Mouse (Mus musculus): ENCODE results near the gene Aff4. TPM values are rescaled to one million over a fixed set of nuclear protein-coding genes. Genes with fewer than 3 reads are reported as not detected.
A peak's percentile ranks its signal among the peaks of the same experiment; 100 is the strongest.

Aff4 gene
- total and polyA plus RNA-seq, 3 experiments, result 19.8 to 50.6 (median 22.1) TPM

GRCm38 (mm10) chr11:53430670-53431346 lies 80.2 kb downstream of the Aff4 start, which contains the start of the genes Uqcrq and Gdf9 (continued):
- peak; percentile 84 for TF ChIP-seq TBP (conservative IDR thresholded peaks at IDR 0.05; ENCODE audit: low read depth, low read length)
- peak; percentile 98; the same call in 1 of the 2 replicates for TF ChIP-seq CHD1 (IDR thresholded peaks at IDR 0.05; ENCODE audit: low read depth, low read length)
- TF ChIP-seq NELFE (IDR thresholded peaks at IDR 0.05; ENCODE audit: low read depth, low read length), result peak; percentile 82
- no peak for TF ChIP-seq EP300 (IDR thresholded peaks at IDR 0.05; ENCODE audit: low read length)
- TF ChIP-seq ZKSCAN1 (IDR thresholded peaks at IDR 0.05; ENCODE audit: borderline replicate concordance, low read depth, low read length), result no peak
- no peak for TF ChIP-seq RCOR1 (conservative IDR thresholded peaks at IDR 0.05; ENCODE audit: low read depth, low read length)
- TF ChIP-seq CTCF (conservative IDR thresholded peaks at IDR 0.05 in 1 of 2, IDR thresholded peaks at IDR 0.05 in 1 of 2; ENCODE audit: low read depth in 2 of 2, low read length in 2 of 2), result no peak
- no peak for TF ChIP-seq JUND (conservative IDR thresholded peaks at IDR 0.05; ENCODE audit: low read depth, low read length)
- peak; percentile 39 for TF ChIP-seq TCF12 (IDR thresholded peaks at IDR 0.05; ENCODE audit: low read depth, low read length)
- TF ChIP-seq PAX5 (IDR thresholded peaks at IDR 0.05; ENCODE audit: low read length), result no peak
- TF ChIP-seq MAFK (IDR thresholded peaks at IDR 0.05; ENCODE audit: insufficient replicate concordance, low read length), result no peak
- peak; percentile 73; the same call in 1 of the 2 replicates for TF ChIP-seq KAT2A (IDR thresholded peaks at IDR 0.05; ENCODE audit: insufficient replicate concordance, low read length)
- TF ChIP-seq UBTF (IDR thresholded peaks at IDR 0.05; ENCODE audit: low read depth, low read length), result peak; percentile 77; the same call in 1 of the 2 replicates
- peak; percentile 60 for TF ChIP-seq USF1 (IDR thresholded peaks at IDR 0.05; ENCODE audit: low read depth, low read length)
- 0 out of 2 replicates have a peak, but pooled peaks have one; percentile 14 for TF ChIP-seq ZMIZ1 (IDR thresholded peaks at IDR 0.05; ENCODE audit: low read depth, low read length)
- TF ChIP-seq SMC3 (IDR thresholded peaks at IDR 0.05; ENCODE audit: low read depth, low read length), result no peak
- peak; percentile 80 for TF ChIP-seq BHLHE40 (IDR thresholded peaks at IDR 0.05; ENCODE audit: low read depth, low read length)

- H3K36me3 ChIP-seq (replicated peaks in 1 of 2; ENCODE audit: control insufficient read depth in 1 of 2, insufficient read depth in 1 of 2, low read length in 1 of 2), result peaks cover 12 to 26% of the 10 kb centered on the region in 2 experiments
- dilution Hi-C loops (cut with MboI; ENCODE audit: extremely low pct_ligation_motif_present, extremely low pct_unique_long_range_greater_than_20kb, low sequenced_read_pairs) (no loop called here), in situ Hi-C loops (cut with MboI; ENCODE audit: low pct_ligation_motif_present, low pct_unique_long_range_greater_than_20kb, low sequenced_read_pairs) (no loop called here)
- peaks cover 14 to 28% of the 10 kb centered on the region in 2 experiments for H3K4me1 ChIP-seq (ENCODE audit: control insufficient read depth in 1 of 2, insufficient read depth in 2 of 2)
- no peaks in the 10 kb centered on the region for H3K9me3 ChIP-seq (replicated peaks; ENCODE audit: low read length)
- no peak overlapping the region for H3K27ac ChIP-seq (ENCODE audit: insufficient read depth, low read depth)
- peaks cover 18% of the 10 kb centered on the region for H3K79me2 ChIP-seq (replicated peaks; ENCODE audit: control insufficient read depth, extremely low read depth, insufficient read depth, poor library complexity, severe bottlenecking)
- peak overlapping the region; percentile 28 to 49 (median 44) for H3K4me3 ChIP-seq (replicated peaks in 1 of 3; ENCODE audit: low read depth in 2 of 3, low read length in 2 of 3, poor library complexity in 1 of 3)
- TF ChIP-seq MXI1 (IDR thresholded peaks at IDR 0.05; ENCODE audit: low read depth, low read length), result 0 out of 2 replicates have a peak, but pooled peaks have one; percentile 45
- no peak for TF ChIP-seq JUN (IDR thresholded peaks at IDR 0.05; ENCODE audit: insufficient read depth, low read depth, low read length)
- TF ChIP-seq NELFE (IDR thresholded peaks at IDR 0.05; ENCODE audit: low read depth, low read length), result 0 out of 2 replicates have a peak, but pooled peaks have one; percentile 53
- TF ChIP-seq USF1 (IDR thresholded peaks at IDR 0.05; ENCODE audit: low read depth, low read length), result no peak
- TF ChIP-seq RAD21 (IDR thresholded peaks at IDR 0.05; ENCODE audit: low read depth, low read length), result no peak
- H3K9ac ChIP-seq (ENCODE audit: insufficient read depth, low read depth), result 0 out of 2 replicates have a peak overlapping the region, but pooled peaks have one; percentile 14
- no peak for DNase-seq (ENCODE audit: extremely low read depth)
- H3K27me3 ChIP-seq (replicated peaks), result peaks cover 3% of the 10 kb centered on the region
- H3K4me2 ChIP-seq (ENCODE audit: insufficient read depth, low read depth, poor library complexity, severe bottlenecking), result peak overlapping the region; percentile 63
Observed at GRCm38 (mm10) chr11:53431347-53432056, 80.9 kb downstream of the Aff4 start.
